Mouse (Mus musculus) embryonic facial prominence, embryonic 11.5 days (tissue): ENCODE data around the gene Uxs1. TPM values are rescaled to one million over a fixed set of nuclear protein-coding genes. Genes with fewer than 3 reads are reported as not detected.

ENCODE experiments used
- ATAC-seq: fragments of 200-750 bp; cut with Nextera tagmentation; replicated peaks from 2 replicates; pipeline ENCODE4 v1.8.0; 2017; ENCODE audit warnings: low read depth; ENCODE audit not compliant: insufficient number of reproducible peaks, low FRiP score, low TSS enrichment
- DNase-seq: peaks from one replicate; pipeline ENCODE4 v3.0.0-alpha.2; 2015; ENCODE audit warnings: low spot score
- H3K27ac ChIP-seq: fragments of 300-500 bp; sonication (generic); replicated peaks from 2 replicates; pipeline ENCODE4 v1.5.1; 2014; ENCODE audit warnings: mild to moderate bottlenecking, low read depth, low read length, control low read depth
- H3K27me3 ChIP-seq: fragments of 300-500 bp; sonication (generic); 2 replicates; pipeline ENCODE4 v1.6.1; 2014; ENCODE audit warnings: mild to moderate bottlenecking, low read length, moderate library complexity, mixed read lengths; ENCODE audit not compliant: control insufficient read depth, insufficient read depth
- H3K36me3 ChIP-seq: fragments of 300-500 bp; sonication (generic); replicated peaks from 2 replicates; pipeline ENCODE4 v1.6.1; 2014; ENCODE audit warnings: low read depth, mild to moderate bottlenecking, low read length, moderate library complexity, mixed read lengths; ENCODE audit not compliant: control insufficient read depth, insufficient read depth
- H3K4me1 ChIP-seq: fragments of 300-500 bp; sonication (generic); 2 replicates; pipeline ENCODE4 v1.6.1; 2014; ENCODE audit warnings: low read length, mixed read lengths; ENCODE audit not compliant: control insufficient read depth, insufficient read depth
- H3K4me2 ChIP-seq: fragments of 300-500 bp; sonication (generic); 2 replicates; pipeline ENCODE4 v1.6.1; 2014; ENCODE audit warnings: low read depth, mild to moderate bottlenecking, control low read depth, low read length, moderate library complexity
- H3K4me3 ChIP-seq: fragments of 300-500 bp; sonication (generic); 2 replicates; pipeline ENCODE4 v1.5.1; 2014; ENCODE audit warnings: low read depth, low read length, control low read depth
- H3K9ac ChIP-seq: fragments of 300-500 bp; sonication (generic); replicated peaks from 2 replicates; pipeline ENCODE4 v1.6.1; 2014; ENCODE audit warnings: mild to moderate bottlenecking, control low read depth, low read length
- H3K9me3 ChIP-seq: fragments of 300-500 bp; sonication (generic); replicated peaks from 2 replicates; pipeline ENCODE4 v1.6.1; 2016; ENCODE audit warnings: mild to moderate bottlenecking, low read length, inconsistent platforms, mixed read lengths; ENCODE audit not compliant: control insufficient read depth
- WGBS: fragments of 180-500 bp; shearing (Covaris S2); extraction: QIAGEN DNeasy Blood & Tissue Kit; methylation state at CpG from one replicate; pipeline ENCODE4 v1.1.7; 2014; 5-methylcytosine and 5-hydroxymethylcytosine counted together
- polyA plus RNA-seq: library from polyadenylated mRNA; unstranded; fragments of >200 nt; fragmentation: Nextera tagmentation; extraction: Ambion mirVana; gene quantifications from 2 replicates; pipeline ENCODE4 v1.2.1, GENCODE M21; 2014

Gene Uxs1
- polyA plus RNA-seq, 1 experiment from 2014 or later = 24.8 TPM

GRCm38 (mm10) chr1:43855591-43855990, 28.0 kb upstream of the Uxs1 start:
- H3K9ac ChIP-seq = no peak overlapping the region
- H3K4me1 ChIP-seq = no peaks in the 10 kb centered on the region
- no peak overlapping the region for H3K4me2 ChIP-seq
- no peaks in the 10 kb centered on the region for H3K36me3 ChIP-seq
- no peak overlapping the region for H3K4me3 ChIP-seq
- no peak for ATAC-seq
- H3K27ac ChIP-seq = no peak overlapping the region
- 74% methylated on average over 1 of the region's 1 CpGs for WGBS
- H3K27me3 ChIP-seq = no peaks in the 10 kb centered on the region
- H3K9me3 ChIP-seq = no peaks in the 10 kb centered on the region
- no peak for DNase-seq

GRCm38 (mm10) chr1:43843398-43843797, 15.8 kb upstream of the Uxs1 start:
- Histone ChIP-seq H3K27me3 (no peaks in the 10 kb centered on the region), H3K4me1 (no peaks in the 10 kb centered on the region), H3K4me2 (no peak overlapping the region), H3K27ac (no peak overlapping the region), H3K36me3 (no peaks in the 10 kb centered on the region), H3K9me3 (no peaks in the 10 kb centered on the region), H3K9ac (no peak overlapping the region), H3K4me3 (no peak overlapping the region)
- ATAC-seq = no peak
- 92% methylated on average over 2 of the region's 2 CpGs for WGBS
- no peak for DNase-seq

GRCm38 (mm10) chr1:43837236-43837635, 9.6 kb upstream of the Uxs1 start:
- H3K9ac ChIP-seq = no peak overlapping the region
- no peak overlapping the region for H3K4me2 ChIP-seq
- no peaks in the 10 kb centered on the region for H3K36me3 ChIP-seq
- H3K27ac ChIP-seq = no peak overlapping the region
- no peak overlapping the region for H3K4me3 ChIP-seq
- H3K4me1 ChIP-seq = no peaks in the 10 kb centered on the region
- no peaks in the 10 kb centered on the region for H3K9me3 ChIP-seq
- WGBS = 84% methylated on average over 1 of the region's 1 CpGs
- no peaks in the 10 kb centered on the region for H3K27me3 ChIP-seq
- no peak for ATAC-seq
- no peak for DNase-seq

GRCm38 (mm10) chr1:43830096-43830495, 2.5 kb upstream of the Uxs1 start:
- ATAC-seq (no peak), DNase-seq (no peak)
- H3K4me3 ChIP-seq = no peak overlapping the region
- no peaks in the 10 kb centered on the region for H3K4me1 ChIP-seq
- 42% methylated on average over 1 of the region's 1 CpGs for WGBS
- no peak overlapping the region for H3K9ac ChIP-seq
- H3K36me3 ChIP-seq = no peaks in the 10 kb centered on the region
- no peak overlapping the region for H3K27ac ChIP-seq
- no peaks in the 10 kb centered on the region for H3K9me3 ChIP-seq
- no peaks in the 10 kb centered on the region for H3K27me3 ChIP-seq
- no peak overlapping the region for H3K4me2 ChIP-seq

GRCm38 (mm10) chr1:43827002-43827762, 418 bp downstream of the Uxs1 start:
- peak overlapping the region; percentile 93 for H3K27ac ChIP-seq
- H3K4me2 ChIP-seq = peak overlapping the region; percentile 93
- peak overlapping the region; percentile 95 for H3K9ac ChIP-seq
- H3K4me1 ChIP-seq = no peaks in the 10 kb centered on the region
- ATAC-seq (peak; percentile 77), DNase-seq (peak; percentile 19)
- no peaks in the 10 kb centered on the region for H3K9me3 ChIP-seq
- under 1% methylated on average over 67 of the region's 68 CpGs for WGBS
- H3K4me3 ChIP-seq = peak overlapping the region; percentile 92
- no peaks in the 10 kb centered on the region for H3K27me3 ChIP-seq
- no peaks in the 10 kb centered on the region for H3K36me3 ChIP-seq

- WGBS = 0% methylated on average over 3 of the region's 3 CpGs
- Histone ChIP-seq H3K4me3 (peak overlapping the region; percentile 92), H3K9me3 (no peaks in the 10 kb centered on the region), H3K4me2 (peak overlapping the region; percentile 93), H3K36me3 (no peaks in the 10 kb centered on the region), H3K27me3 (no peaks in the 10 kb centered on the region), H3K27ac (no peak overlapping the region), H3K4me1 (no peaks in the 10 kb centered on the region), H3K9ac (peak overlapping the region; percentile 95)
- no peak for ATAC-seq
- DNase-seq = peak; percentile 14
These were observed 985 bp downstream of the Uxs1 start for GRCm38 (mm10) chr1:43826628-43827001.

GRCm38 (mm10) chr1:43823406-43823805, 4.2 kb downstream of the Uxs1 start:
- DNase-seq (no peak), ATAC-seq (no peak)
- Histone ChIP-seq H3K9ac (no peak overlapping the region), H3K36me3 (no peaks in the 10 kb centered on the region), H3K4me1 (no peaks in the 10 kb centered on the region), H3K4me3 (no peak overlapping the region), H3K4me2 (no peak overlapping the region), H3K27me3 (no peaks in the 10 kb centered on the region), H3K27ac (no peak overlapping the region), H3K9me3 (no peaks in the 10 kb centered on the region)
- WGBS = 97% methylated on average over 1 of the region's 1 CpGs

GRCm38 (mm10) chr1:43822586-43822985, 5.0 kb downstream of the Uxs1 start:
- Histone ChIP-seq H3K4me1 (no peaks in the 10 kb centered on the region), H3K9ac (no peak overlapping the region), H3K36me3 (no peaks in the 10 kb centered on the region), H3K27me3 (no peaks in the 10 kb centered on the region), H3K4me2 (no peak overlapping the region), H3K9me3 (no peaks in the 10 kb centered on the region), H3K4me3 (no peak overlapping the region), H3K27ac (no peak overlapping the region)
- DNase-seq = no peak
- 80% methylated on average over 5 of the region's 5 CpGs for whole genome bisulfite sequencing
- ATAC-seq = no peak
